Mouse (Mus musculus): Measurements from ENCODE around the gene Hapln4.

GRCm38 (mm10) chr8:70120667-70121066 lies 37.4 kb downstream of the Hapln4 start, which contains the start of gene Ncan:
- TF ChIP-seq MXI1 (IDR thresholded peaks at IDR 0.05; ENCODE audit: low read depth, low read length), result no peak
- TF ChIP-seq ZNF384 (IDR thresholded peaks at IDR 0.05; ENCODE audit: low read depth, low read length), result no peak
- TF ChIP-seq KAT2A (IDR thresholded peaks at IDR 0.05; ENCODE audit: insufficient replicate concordance, low read length), result no peak
- no peak for TF ChIP-seq CTCF (conservative IDR thresholded peaks at IDR 0.05 in 1 of 2, IDR thresholded peaks at IDR 0.05 in 1 of 2; ENCODE audit: low read depth in 2 of 2, low read length in 2 of 2)
- TF ChIP-seq TCF12 (IDR thresholded peaks at IDR 0.05; ENCODE audit: low read depth, low read length), result no peak
- TF ChIP-seq POLR2A (IDR thresholded peaks at IDR 0.05; ENCODE audit: low read depth, low read length), result no peak
- TF ChIP-seq BHLHE40 (IDR thresholded peaks at IDR 0.05; ENCODE audit: low read depth, low read length), result no peak

Measured in CH12.LX (cell line).